ENCODE assay signal across 11 mouse cellular contexts in genomic region chr6:100032701-100033100, GRCm38 (mm10).
DNase-seq lines count a peak whose midpoint lies in the region; ATAC-seq lines count a peak whose summit lies in the region.
"Had no signal": no experiment of that assay in that cellular context is flagged by ENCODE, and none has a peak within 500 bp of the region (broad histone marks: within the 10 kb centered on the region; RNA-seq: fewer than 3 reads in every experiment).

No protein-coding gene starts in this region.

- DNase-seq in frontal cortex, adult 2 months (ENCODE audit: extremely low spot score in 1 of 2, low spot score in 1 of 2), result peak; percentile 32 to 66
- DNase-seq in frontal cortex, postnatal 14 days (ENCODE audit: low spot score in 2 of 2), result no peak
- peak; percentile 20 for DNase-seq in layer of hippocampus, adult 11-12 months (ENCODE audit: low spot score)
- DNase-seq in left cerebral cortex, postnatal 36 days (ENCODE audit: low spot score in 2 of 2), result peak; percentile 32 to 57
- no peak for DNase-seq in heart, postnatal 4 days
- no peak for DNase-seq in embryo, embryonic 11 days
- DNase-seq: adrenal gland, adult 8-10 months; heart, adult 2 months; lung, adult 18-20 months had no signal

- intact Hi-C loops in left cerebral cortex, postnatal 36 days (cut with DNase I), result no loop called here

- peak; percentile 77 for ATAC-seq in cerebellum, adult (ENCODE audit: insufficient number of reproducible peaks, low FRiP score, low TSS enrichment)
- no peak for ATAC-seq in erythroid progenitor cell, adult 5-6 weeks (replicated peaks; ENCODE audit: low FRiP score, poor library complexity, severe bottlenecking)

Comparison
In these comparisons a context has a peak if more than half of its experiments do, and no peak if none do; other contexts are left out.
1. DNase-seq: peak in frontal cortex, adult 2 months (2 of 2), layer of hippocampus, adult 11-12 months (single experiment) and left cerebral cortex, postnatal 36 days (2 of 2); none in frontal cortex, postnatal 14 days (0 of 2), heart, postnatal 4 days (single experiment) and embryo, embryonic 11 days (single experiment).